Mouse (Mus musculus): ENCODE results near the gene Setd1a.

Setd1a gene

DNA sequence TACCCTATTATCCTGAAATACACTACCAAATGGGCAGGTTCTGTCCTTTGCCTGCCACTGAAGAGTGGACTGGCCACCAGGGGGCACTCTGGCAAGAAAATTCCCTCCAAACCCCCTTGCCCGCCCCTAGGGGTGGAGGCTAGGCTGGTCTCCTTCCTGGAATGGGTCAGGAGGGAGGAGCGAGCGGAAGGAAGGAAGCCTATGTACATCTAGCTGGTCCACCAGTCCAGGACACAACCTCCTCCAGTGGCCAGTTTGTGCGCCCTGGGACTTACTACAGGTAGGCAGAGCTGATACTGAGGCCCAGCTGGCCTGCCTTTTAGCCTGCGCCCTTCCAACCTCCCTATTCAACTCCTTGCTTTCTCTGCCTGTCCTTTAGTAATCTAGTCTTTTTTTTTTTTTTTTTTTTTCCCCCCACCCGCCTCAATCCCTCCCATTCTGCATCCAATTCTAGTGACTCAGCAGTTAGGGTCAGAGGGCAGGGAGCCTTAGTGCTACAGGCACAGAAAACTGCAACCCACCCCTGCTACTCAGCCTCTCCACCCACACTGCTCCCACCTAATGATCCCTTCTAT, 24.1 kb downstream of the Setd1a start, which contains the start of gene Hsd3b7:
Hsd3b7 (plus strand) TSS at position 170 of the 575 bp plus-strand sequence.
- peak; percentile 89 for DNase-seq

DNA sequence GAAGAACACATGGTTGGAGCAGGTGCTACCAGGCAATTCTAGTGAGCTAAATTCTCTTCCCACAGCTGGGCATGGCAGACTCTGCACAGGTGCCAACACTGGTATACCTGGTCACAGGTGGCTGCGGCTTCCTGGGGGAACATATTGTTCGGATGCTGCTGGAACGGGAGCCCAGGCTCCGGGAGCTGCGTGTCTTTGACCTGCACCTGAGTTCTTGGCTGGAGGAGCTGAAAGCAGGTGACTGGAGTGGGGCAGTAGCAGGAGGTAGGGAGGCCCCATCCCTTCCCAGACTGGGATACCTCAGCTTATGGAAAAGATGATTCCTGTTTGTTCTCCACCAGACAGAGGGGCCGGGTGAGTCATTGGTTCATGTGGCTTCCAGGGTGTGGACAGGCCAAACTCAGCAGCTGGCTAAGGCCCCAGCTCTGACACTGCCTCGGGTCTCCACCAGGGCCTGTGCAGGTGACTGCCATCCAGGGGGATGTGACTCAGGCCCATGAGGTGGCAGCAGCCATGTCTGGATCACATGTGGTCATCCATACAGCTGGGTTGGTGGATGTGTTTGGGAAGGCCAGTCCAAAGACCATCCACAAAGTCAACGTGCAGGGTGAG, 24.6 kb downstream of the Setd1a start:
- DNase-seq: peak; percentile 71

DNA sequence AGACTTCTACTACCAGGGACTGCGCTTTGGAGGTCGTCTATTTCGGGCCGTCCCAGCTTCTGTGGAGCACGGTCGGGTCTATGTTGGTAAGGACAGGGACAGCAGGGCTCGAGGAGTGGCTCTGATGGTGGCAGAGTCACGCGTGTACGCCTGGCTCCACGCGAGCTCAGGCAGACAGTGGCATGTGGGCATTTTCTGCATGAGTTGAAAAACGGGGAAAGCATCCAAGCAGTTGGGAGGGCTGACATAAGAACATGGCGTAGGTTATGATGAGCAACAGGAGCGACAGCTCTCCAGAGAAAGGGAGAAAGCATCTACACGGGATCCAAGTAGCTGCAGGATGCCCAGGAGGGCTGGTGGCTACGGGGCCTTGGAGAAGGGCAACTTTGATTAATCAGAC, 25.8 kb downstream of the Setd1a start:
- peak; percentile 93 for DNase-seq

DNA sequence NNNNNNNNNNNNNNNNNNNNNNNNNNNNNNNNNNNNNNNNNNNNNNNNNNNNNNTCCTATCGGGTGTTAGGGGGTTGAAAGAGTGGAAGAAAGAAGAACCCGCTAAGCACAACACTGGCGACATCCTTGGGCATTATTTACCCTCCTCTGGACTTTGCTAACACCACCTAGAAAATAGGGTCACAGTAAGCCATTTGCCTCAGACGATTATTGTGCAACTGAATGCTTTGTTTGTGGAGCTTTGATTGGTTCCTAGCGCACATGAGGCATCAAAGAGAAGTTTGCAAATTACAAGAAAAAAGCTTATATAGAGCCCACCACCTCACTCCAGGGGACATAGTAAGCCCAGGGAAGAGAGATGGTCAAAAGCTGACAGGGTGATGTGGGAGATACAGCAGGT, 32.4 kb downstream of the Setd1a start:
- DNase-seq: no peak

DNA sequence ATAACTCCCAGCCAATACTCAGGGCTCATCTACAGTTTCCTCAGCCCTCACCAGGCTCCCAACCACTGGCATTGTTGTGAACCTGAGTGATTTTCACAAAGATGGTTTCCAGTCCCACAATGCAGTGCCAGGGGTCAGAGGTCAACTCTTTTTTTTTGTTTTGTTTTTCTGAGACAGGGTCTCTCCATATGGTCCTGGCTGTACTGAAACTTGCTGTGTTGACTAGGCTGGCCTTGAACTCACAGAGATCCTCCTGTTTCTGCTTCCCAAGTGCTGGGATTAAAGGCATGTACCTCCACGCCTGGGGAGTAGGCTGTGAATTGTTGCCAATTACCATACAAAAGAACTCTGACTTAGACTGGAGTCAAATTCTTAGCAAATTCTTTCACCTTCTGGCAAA, 33.4 kb downstream of the Setd1a start:
- no peak for DNase-seq

DNA sequence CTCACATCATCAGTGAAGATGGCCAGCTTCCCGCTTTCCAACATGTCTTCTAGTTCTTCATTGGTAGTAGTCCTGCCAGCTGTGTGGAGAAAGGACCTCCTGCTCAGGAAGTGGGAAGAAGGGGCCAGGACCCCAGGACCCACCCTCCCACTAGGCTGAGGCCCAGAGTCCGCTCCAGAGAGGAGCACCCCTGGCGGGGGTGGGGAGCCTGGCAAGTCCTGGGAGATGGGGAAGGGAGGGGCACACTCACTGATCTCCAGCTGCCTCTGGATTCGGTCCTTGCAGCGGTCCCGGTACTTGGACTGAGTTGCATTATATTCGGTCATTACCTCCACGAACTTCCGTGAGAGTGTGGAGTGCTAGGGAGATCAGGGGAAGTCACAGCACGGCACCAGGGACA, 34.2 kb downstream of the Setd1a start:
- DNase-seq: no peak

DNA sequence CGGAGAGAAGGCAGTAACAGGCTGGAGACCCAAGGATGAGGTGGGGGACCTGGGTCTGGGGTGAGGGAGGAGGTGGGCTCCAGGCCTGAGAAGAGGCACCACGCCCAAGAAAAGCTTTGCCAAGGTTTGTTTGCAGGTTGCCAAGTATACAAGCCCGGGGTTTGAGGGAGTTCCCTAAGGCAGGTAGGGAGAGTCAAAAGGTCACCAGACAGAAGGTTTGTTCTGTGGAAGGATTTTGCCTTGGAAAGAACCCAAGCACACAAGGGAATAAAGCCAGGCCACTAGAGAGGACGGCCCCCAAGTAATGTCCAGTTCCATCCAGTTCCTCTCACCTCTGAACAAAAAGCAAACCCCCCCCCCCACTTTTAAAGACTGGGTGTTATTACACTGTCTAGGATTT, 34.8 kb downstream of the Setd1a start:
- peak; percentile 55 for DNase-seq

DNA sequence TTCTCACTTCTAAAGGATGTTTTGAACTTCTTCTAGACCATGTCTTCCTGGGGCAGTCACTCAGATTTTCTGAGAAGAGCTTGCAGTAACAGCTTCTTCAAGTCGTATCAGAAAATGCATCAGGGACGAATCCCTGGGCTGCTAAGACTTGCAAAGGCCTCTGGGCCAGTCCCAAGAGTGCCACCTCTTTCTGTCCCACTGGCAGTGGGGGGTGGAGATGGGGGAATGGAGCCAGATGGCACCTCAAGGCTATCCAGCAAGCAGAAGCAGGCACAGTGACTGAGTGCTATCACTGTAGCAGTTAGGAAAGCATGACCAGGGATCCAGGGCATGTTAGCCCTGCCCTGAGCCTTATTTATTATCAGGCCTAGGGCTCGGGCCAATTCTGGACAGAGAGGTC, 35.8 kb downstream of the Setd1a start:
- peak; percentile 73 for DNase-seq

DNA sequence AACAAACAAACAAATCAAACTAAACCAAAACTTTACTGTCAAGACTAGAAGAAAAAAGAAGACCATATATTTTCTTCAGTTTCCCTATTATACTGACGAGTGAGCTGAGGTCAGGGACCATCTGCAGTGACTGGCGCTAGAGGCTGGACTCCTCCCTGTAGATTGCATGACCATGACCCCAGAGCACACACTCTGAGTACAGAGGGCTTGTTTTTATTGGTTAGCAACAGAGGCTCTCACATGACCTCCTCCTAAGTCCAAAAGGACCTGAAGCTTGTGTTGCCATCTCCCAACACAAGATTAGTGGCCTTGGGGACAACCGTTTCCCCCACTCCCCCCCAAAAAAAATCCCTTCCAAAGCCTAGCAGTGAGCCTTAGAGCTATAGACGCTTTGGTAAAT, 37.4 kb downstream of the Setd1a start:
- DNase-seq: peak; percentile 45

DNA sequence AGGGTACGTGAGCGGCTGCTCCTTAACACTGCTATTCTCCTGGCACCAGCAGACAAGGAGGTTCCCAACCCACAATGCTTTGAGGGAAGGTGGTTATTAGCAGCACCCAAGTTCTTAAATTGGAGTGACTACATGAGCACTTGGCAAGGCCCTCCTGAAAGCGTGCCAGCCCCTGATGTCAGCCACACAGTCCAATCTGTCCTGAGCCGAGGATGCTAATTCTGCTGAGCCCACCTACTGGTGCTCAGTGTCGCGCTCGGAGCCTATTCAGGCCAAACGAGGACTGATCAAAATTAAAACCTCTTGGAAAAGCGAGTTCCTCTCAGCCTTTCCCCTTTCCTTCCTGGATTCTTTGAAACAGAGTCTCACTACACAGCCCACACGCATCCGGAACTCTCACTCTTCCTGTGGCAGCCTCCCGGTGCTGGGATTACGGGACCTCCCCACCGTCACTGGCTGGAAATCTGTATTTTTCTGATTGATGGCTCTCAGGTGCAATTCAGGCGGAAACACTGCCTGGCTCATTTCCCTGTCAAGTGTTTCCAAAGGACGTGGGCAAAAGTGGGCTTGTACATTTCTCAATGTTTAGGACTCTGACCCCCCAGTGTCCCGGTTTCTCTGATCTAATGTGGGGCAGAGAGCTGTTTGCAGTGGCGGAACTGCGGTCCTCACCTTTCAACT, 37.9 kb downstream of the Setd1a start:
- DNase-seq: peak; percentile 98

DNA sequence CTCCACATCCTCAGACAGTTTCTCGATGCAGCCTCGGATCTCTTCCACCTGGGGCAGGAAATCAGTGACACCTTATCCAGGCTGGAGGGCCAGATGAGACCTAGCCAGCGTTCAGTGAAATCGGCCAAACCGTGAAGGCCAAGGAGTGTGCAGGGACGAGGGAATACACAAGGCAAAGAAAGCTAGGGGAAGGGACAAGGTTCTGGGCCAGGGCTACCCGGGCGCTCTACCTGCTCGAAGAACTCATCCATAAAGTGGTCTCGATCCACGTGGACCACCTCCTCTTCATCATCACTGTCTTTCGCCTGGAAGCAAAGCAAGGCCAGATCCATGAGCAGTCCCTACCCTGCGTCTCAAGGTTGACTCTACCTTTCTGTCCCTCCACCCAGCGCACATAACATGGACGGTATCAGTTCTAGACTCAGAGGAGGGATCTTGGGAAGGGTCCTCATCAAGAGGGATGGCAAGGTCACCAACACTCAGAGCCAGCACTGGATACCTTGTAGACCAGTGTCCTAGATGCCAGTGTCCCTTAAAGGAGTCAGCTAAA, 38.7 kb downstream of the Setd1a start:
- peak; percentile 52 for DNase-seq

DNA sequence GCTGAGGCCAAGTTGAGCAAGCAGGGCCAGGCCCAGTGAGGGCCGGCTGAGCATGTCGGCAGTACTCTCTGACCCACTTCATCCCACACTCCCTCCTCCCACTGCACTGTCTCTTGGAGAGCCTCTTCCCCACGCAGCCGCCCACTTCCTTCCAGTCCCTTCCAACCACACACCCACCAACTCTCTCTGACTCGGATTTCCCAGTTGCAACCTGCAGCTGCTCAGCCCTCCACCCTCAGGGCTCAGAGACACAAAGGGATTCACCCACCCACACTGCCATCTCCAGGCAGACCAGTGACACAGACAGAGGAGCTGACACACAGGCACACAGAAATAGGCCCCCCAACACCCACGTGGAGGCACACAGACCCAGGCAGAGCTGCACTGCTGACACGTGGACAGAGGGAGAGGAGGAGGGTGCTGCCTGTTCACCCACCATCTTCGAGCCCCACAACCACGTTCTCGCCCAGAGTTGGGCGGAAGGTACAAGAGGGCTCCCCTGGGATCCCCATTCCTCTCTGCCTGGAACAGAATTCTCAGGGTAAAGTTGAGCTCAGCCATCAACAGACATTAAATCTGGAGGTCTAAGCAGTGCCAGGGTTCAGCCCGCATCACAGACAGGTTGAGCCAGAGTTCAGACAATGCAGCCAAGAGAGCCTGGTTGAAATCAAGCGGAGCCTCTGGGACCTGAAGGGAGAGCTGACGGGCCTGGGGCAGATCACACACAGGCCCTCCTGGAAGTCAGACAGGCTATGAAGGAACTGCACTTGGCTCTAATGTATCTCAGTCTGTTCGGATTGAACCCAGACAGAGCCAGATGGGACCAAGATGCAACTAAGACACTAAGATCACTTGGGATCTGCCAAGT, 39.7 kb downstream of the Setd1a start:
- DNase-seq: peak; percentile 76

DNA sequence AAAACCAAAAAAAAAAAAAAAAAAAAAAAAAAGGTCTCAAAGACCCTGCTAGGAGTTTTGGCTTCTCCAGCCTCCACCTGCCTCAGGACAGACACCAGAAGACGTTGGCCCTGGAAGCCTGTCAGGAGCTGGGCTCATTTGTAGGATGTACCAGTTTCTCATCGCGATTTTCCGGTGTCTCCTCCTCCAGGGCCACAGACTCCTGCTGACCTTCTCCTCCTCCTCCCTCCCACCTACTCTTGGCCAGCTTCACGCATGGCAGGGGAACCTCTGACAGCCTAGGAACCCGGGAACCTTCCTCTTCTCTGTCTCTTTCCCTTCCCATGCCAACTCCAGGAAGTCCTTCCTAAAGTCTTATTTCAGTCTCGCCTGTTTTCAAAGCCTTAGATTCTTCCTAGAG, 40.6 kb downstream of the Setd1a start:
- peak; percentile 62 for DNase-seq

DNA sequence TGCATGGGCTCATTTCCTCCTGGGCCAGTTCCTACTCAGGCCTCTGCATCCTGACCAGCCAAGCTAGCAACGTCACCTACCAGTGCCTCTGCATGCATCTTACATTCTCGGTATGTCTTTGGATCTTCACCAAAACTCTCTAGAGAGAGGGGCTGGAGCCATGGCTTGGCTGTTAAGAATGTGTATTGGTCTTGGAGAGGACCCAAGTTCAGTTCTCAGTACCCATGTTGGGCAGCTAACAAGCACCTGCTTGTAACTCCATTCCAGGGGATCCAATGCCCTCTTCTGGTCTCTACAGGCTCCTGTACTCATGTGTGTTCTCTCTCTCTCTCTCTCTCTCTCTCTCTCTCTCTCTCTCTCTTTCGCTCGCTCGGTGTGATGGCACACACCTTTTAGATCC, 41.3 kb downstream of the Setd1a start:
- peak; percentile 51 for DNase-seq

DNA sequence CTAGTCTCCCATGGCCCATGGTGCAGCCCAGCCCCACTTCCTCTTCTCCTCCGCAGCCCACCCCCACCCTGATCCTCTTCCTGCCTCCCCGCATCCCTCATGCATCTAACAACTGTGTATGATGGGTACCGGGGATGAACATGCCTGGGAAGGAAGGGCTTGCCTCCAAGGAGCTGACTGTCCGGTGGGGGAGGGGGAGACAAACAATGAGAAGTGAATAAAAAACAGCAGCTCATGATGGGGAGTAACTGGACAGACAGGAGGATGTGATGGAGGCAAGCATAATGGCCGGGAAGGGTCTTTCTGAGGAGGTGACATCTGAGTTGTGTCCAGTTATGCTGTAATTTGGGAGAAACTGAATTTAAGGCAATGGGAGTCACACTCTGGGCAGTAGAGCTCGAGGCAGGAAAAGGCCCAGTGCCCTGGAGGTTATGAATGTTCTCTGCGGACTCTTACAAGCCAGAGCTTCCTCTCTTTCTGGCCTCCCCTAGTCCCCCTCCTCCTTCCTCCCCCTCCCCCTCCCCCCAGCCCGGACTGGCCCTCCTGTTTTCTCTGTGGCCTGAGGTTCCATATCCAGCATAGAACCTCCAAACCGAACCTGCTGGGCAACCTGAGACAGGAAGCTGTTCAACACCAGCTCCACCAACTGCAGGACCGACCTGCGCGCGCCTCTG, 44.5 kb downstream of the Setd1a start:
- peak; percentile 57 for DNase-seq

DNA sequence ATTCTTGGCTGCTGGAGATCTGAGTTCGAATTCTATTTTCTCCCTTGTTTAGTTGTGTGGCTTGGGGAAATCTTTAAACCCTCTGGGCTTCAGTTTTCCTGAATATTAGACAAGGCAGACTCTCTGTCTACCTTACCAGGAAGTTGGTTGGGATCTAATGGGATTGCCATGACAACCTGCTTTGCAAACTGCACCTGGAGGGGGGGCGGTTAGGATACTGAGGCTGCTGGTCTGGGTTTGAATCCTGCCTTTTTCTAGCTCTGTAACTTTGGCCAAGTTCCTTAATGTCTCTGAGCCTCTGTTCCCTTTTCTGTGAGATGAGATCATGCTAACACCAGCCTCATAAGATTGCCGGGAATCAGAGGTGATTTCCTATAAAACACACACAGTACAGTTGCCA, 46.0 kb downstream of the Setd1a start:
- DNase-seq: peak; percentile 53

DNA sequence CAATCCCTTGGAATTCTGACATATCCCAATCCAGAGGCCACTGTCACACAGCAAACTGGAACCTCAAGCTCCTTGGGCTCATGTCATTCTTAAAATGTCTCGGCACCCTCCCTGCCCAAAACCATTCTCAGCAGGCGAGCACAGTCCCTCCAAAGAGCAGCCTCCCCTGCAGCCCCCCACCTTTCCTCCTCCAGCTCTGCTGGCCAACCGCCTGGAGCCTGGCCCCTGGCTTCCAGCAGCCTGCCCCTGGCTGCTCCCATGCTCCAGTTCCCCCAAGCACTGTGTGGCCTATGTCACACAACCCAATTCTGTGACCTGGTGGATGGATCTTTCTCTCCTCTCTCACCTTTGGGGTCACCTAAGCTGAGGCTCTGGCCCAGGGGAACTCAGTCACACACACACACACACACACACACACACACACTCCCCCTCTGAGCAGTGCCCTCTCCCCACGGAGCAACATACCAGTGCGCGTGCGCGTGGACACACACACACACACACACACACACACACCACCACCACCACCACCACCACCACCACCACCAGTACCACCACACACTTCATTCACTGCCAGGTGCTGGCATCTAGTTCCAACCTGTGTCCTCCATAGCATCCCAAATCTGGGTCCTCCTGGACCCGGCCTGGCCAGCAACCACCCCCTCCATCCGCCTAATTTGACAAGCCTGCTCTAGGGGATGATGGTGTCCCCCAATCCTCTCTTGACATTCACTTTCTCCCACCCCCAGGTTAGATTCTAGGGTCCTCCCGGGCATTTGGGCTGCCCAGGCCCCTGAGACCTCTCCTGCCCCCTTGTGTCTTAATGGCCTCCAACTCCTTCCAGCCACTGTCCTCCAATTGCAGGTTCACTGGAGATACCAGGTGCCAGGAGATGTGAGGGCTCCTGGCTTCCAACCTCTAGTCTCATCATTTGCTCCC, 47.0 kb downstream of the Setd1a start:
- DNase-seq: peak; percentile 78

DNA sequence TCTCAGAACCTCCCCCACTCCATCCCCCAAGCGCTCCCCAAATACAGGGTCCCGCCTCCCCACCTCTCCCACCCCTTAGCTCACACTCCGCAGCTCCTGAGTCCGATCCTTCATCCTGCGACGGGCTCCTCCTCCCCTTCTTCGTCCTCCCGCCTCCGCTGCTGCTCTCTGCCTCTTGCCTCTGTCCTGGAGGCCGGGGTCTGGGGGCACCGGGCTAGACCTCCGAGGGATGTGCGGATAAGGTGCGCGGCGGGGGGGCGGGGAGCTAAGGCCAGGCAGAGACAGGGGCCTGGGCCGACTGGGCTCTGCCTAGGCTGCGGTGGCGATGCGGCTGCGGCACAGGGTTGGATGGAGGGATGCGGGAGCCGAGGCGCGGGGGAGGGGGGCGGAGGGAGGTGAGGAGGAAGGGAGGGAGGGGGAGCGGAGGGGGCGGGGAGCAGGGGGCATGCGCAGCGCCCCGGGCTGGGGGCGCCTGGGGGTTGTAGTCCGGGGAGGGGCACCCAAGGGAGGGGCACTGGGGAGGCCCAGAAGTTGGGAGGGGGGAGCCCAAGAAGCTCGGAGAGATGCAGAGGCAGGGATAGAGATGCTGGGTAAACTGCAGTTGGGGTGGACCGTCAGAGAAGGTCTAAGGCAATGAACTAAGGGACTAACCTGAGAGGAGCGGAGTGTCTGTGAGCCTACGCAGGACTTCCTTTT, 47.9 kb downstream of the Setd1a start, which contains the start of the genes Stx4a and Stx1b:
Stx4a (plus strand) TSS at position 119 of the 696 bp plus-strand sequence.
Stx1b (minus strand) TSS at position 374 of the 696 bp plus-strand sequence.
- peak; percentile 82 for DNase-seq

DNA sequence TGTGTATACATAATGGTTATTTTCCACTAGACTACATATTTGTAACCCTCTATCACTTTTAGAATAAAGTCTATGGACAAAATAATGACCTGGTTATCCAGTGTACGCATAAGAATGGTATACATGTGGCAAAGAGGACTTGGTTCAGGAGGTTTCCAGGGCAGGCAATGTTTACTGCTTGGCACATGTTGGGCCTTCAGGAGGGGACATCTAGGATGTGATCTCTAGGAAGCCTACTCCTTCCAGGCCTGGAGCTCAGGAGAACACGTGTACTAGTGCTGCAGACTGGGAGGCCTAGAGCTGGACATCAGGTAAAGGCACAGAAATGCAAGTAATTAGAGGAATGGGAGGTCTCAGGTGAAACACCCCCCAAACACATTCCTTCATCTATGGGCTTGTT, 59.1 kb downstream of the Setd1a start:
- no peak for DNase-seq

DNA sequence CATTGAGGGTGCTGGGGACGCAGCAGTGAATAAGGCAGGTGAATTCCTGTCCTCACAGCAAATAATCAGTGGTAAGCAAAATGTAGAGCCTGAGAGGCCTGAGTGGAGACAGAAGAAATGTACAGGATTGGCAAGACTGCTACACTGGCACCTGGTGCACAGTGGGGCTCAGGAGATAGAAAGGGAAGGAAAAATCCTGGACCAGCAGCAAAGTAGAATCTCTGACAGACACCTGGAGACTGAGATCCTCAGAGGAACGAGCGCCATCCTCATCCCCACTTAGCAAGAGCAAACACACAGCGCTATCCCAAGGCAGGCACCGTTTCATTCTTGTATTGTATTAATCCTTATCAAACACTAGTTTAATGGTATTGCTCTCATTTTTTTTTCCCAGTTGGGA, 61.0 kb downstream of the Setd1a start:
- peak; percentile 67 for DNase-seq

DNA sequence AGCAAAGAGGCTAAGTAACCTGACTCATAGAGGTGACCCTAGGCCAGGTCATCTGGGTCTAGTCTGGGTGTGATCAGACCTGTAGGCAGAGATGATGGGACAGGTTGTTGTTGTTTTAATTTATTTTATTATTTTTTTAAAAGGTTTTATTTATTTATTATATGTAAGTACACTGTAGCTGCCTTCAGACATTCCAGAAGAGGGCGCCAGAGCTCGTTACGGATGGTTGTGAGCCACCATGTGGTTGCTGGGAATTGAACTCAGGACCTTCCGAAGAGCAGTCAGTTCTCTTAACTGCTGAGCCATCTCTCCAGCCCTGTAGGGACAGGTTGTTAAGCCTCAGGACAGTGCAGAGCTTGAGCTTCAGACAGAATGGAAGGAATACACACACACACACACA, 61.4 kb downstream of the Setd1a start:
- DNase-seq: peak; percentile 43

Measured in cerebellum, adult 9-10 months (tissue).